Mouse (Mus musculus) embryonic fibroblast, embryonic 13.5 days (primary cell): ENCODE measurements at regions not wholly inside any gene's neighbourhood (a gene's known extent, or its start where the extent isn't known, plus 50 kb on each side); places are given as distances from the start of the nearest gene placed in this dataset.
"Not testable (repeated sequence)": the region's sequence is repeated elsewhere in the genome, so short reads cannot be mapped to it uniquely, and the experiment has no call there.

ENCODE experiments used
- CTCF ChIP-seq: IDR thresholded peaks from 2 replicates; pipeline ENCODE4 v1.5.1; 2011; ENCODE audit warnings: mild to moderate bottlenecking, control low read depth, low read length, moderate library complexity, borderline replicate concordance; ENCODE audit not compliant: insufficient read depth
- POLR2A ChIP-seq: IDR thresholded peaks from 2 replicates; pipeline ENCODE4 v1.6.1; 2011; ENCODE audit warnings: low read depth, mild to moderate bottlenecking, control low read depth, low read length, moderate library complexity

GRCm38 (mm10) chr5:3146544-3147295 is 194.6 kb upstream of the Cdk6 start:
- TF ChIP-seq CTCF, POLR2A: not testable (repeated sequence)
